Mouse (Mus musculus): ENCODE data around the gene Gm10964. TPM values are rescaled to one million over a fixed set of nuclear protein-coding genes. Genes with fewer than 3 reads are reported as not detected.
A peak's percentile ranks its signal among the peaks of the same experiment; 100 is the strongest.

Gene Gm10964
- total RNA-seq, 2 experiments from 2014 or later: not detected

- intact Hi-C loops (cut with DNase I): loop anchor here (10.0 kb wide), 1 partner anchor 549 kb away; no protein-coding TSS in a partner anchor
- no peak for DNase-seq
Measured at GRCm38 (mm10) chr3:103733799-103734695, 5.1 kb upstream of the Gm10964 start.

DNA sequence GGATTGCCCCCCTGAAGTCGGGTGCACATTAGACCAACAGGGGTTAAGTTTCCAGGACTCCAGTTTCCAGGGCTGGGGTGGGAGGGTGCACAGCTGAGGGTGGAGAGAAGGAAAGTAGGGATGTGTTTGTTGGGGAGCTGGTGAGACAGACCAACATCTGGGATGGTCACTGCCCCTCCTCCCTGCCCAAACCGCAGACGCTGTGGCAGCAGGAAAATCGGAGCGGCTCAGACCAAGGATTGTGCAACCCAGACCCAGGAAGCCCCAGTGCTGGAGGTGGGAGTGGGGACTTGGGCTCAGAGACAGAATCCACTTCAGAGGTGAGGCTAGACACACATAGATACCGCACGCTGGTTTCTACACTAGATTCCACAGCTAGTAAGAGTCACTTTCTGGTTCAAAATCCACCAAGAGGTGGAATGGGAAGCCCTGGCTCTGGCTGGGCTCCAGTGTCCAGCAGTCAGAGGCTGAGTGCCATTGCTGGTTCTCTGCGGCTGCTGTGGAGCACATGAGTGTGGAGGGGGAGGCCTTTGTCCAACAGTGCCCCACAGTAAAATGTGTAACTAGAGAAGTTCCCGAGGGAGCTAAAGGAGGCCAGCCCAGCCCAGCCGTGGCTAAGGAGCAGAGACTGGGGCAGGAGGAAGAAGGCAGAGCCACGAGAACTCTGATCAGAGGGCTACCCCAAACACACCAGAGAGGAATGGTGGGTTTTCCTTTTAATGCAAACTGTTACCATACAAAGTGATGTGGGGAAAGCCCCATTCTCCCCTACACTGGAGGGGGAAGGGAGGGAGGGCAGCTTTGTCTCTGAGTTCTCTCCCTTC is 4.3 kb upstream of the Gm10964 start:
- intact Hi-C loops (cut with DNase I): loop anchor here (5.0 to 10.0 kb wide), 3 partner anchors 158 to 550 kb away; partner anchors contain the start of gene Syt6
- DNase-seq: no peak

- intact Hi-C loops (cut with DNase I): loop anchor here (5.0 to 10.0 kb wide), 3 partner anchors 159 to 551 kb away; partner anchors contain the start of gene Syt6
- no peak for DNase-seq
Measured at GRCm38 (mm10) chr3:103735776-103736600, 3.2 kb upstream of the Gm10964 start.

DNA sequence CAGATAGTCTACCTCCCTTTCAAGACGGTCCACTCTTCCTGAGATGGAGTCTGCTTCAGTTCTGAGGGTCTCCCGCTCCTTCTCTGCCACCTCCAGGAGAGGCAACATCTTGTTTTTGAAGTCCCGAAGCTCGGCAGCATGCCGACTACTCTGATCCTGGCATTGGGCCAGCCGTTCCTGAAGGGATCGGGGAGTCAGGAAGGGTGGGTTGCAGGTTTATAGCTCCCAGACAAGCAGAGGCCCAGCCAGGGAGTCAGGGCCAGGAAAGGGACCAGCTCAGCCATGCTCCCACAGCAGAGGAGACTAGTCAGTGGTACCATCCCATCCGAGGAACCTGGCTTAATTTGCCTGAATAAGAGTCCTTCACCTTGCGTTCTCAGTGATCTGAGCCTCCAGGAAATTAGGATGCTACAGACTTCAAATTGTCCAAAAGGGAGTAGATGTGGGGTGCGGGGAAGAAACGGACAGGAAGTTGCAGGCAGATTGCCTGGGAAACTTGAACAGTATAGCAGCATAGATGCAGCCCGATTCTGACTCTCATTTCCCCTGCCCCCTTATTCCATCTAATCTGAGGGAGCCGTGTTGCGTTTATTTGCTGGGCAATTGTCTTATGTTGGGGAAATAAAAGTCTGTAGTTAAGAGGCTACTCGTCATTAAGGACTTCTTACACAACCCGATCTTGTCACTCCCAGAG is 2.0 kb upstream of the Gm10964 start:
- intact Hi-C loops (cut with DNase I): loop anchor here (5.0 to 10.0 kb wide), 3 partner anchors 160 to 552 kb away; partner anchors contain the start of gene Syt6
- peak; percentile 68 for DNase-seq

DNA sequence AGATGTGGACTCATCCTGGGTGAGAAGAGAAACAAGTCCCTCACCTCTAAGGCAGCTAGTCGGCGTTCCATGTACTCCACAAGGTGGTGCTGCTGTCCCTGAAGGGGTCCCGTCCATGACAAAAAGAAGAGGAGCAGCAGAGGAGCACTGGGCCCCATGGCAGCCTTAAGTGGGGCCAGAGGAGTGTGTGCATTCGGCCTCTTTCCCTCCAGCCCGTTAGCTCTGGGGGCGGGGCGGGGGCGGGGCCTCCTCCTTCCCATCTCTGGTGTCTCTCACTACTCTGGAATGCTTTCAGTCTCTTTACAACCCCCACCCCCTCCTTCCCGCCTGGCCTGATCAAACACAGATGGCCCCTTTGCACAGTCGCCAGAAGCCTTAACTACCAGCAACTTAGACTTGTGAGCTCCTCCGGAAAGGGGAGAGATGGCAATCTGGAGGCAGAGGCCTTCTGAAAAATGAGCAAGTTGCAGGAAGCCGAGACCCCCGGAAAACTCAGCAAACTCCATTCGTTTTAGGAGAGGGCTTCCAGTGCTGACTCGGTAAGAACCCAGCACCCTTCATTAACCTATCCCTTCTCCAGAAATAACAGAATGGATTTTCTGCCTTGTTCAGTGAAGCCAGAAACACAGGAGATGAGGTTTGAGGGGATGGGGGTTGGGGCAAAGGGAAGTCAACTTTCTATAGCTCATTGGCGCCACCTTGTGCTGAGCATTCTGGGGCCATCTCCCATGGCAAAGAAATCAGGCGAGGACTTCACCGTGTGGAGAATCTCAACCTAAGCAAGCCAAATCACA is 1.2 kb upstream of the Gm10964 start, which contains the start of gene Olfml3:
Gene Olfml3 (minus strand): TSS at position 224 of the 794 bp plus-strand sequence.
- intact Hi-C loops (cut with DNase I): loop anchor here (5.0 to 10.0 kb wide), 3 partner anchors 161 to 553 kb away; partner anchors contain the start of gene Syt6
- DNase-seq: peak; percentile 94

- intact Hi-C loops (cut with DNase I): no loop called here
- no peak for DNase-seq
Measured at GRCm38 (mm10) chr3:103740342-103740741, 1.2 kb downstream of the Gm10964 start.

DNA sequence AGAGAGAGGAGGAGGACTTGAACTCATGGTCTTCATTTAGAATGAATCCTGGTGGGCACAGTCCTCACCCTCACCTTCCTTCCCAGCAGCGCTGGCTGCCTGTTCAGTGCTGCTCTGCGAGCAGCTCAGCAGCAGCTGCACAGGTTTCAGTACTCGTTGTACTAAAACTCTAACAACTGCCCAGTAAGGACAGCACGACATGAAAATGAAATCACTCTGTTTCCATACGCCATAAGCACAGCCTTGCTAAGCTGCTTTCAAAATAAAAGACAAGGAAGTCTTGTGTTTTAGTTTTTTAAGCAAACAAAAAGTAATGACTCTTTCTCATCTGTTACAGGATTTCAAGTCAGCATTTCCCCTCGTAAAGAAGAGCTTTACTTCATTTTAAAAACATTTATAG is 4.0 kb downstream of the Gm10964 start:
- DNase-seq: no peak
- intact Hi-C loops (cut with DNase I): no loop called here

GRCm38 (mm10) chr3:103745001-103745770 is 6.0 kb downstream of the Gm10964 start:
- no peak for DNase-seq
- intact Hi-C loops (cut with DNase I): no loop called here

GRCm38 (mm10) chr3:103746711-103747110 is 7.5 kb downstream of the Gm10964 start:
- intact Hi-C loops (cut with DNase I): no loop called here
- DNase-seq: no peak

DNA sequence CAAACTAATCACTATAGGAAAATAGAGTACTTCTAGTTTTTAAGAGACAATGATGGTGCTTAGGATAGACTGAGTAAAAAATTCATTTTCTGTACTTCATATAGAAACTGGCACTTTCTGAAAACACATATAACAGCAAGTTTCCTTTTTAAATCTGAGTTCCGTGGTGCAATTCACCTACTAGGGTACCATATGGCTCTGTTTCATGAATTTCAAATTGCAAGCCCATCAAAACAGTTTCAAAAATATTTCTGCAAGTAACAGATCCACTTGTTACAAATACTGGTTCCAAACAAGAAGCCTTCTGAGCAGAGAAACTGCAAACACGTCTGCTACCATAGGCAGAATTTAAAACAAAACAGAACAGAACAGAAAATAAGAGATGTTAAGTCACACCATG is 12.4 kb downstream of the Gm10964 start:
- intact Hi-C loops (cut with DNase I): no loop called here

DNA sequence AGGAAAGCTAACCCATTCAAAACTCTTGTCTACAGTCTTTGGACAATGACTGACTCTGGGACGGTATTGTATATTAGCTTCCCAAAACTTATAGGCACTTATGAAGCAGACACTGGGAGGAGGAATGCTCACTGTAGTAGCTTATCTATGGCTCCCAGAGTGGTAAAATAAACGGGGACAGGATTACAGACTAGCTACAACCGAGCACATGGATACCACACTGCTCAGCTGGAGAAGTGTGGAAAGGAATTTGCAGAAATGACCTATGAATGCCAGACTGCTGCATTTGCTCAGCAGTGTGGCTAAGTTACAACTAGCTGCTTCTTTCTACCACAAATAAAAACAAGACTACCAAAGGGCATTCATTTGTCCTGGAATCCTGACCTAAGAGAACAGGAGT is 16.2 kb downstream of the Gm10964 start:
- no peak for DNase-seq
- intact Hi-C loops (cut with DNase I): no loop called here

More for the DNA sequence above, 12.4 kb downstream of the Gm10964 start:
- no peak for DNase-seq

- DNase-seq: no peak
- intact Hi-C loops (cut with DNase I): no loop called here
Measured at GRCm38 (mm10) chr3:103756920-103757319, 17.8 kb downstream of the Gm10964 start.

DNA sequence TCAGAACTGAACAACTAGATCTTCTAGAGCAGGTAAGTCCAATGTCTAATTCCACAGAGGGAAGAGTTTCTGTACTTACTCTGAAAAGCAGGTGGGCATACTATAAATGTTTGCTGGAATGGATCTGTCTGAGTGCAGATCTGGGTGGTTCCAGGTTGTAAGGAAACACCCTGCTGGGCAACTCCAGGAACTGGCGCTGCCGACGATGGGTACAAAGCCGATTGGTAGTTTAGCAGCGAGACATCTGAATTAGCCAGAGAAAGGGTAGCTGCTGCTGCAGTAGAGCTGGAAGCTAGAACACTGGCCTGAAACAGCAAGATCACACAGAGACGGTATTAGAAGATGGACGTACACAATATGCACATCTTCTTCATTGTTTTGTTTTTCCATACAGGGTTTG is 19.3 kb downstream of the Gm10964 start:
- DNase-seq: no peak
- intact Hi-C loops (cut with DNase I): no loop called here

DNA sequence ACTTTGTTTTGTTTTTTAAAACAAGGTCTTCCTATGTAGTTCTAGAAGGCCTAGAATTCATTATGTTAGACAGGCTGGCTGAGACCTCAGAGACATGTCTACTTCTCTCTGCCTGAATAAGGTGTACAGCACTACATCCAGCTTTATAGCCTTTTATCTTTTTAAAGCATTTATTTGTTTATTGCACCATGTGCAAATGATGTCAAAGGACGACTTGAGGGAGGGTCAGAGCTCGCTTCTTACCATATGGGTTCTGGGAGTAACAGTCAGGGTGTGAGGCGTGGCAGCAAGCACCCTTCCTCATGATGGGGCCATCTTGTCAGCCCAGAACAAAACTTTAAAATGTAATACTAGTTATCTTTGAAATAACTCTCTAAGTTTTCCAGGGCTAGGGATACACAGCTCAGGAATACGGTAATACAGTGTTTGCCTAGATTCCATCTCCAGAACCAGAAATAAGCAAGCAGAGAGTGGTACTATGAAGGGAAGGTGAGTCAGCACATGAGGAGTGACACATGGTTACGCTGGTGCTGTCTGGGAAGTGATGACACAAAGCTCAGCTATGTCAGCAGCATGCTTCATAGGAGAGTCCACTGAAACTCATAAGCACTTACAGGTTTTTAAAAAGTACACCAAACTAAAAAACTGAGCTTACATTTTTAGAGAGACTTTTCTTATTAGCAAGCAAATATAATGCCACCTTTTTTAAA is 20.2 kb downstream of the Gm10964 start:
- DNase-seq: no peak

GRCm38 (mm10) chr3:103766789-103767188 is 27.6 kb downstream of the Gm10964 start:
- intact Hi-C loops (cut with DNase I): no loop called here
- no peak for DNase-seq

More for the DNA sequence above, 20.2 kb downstream of the Gm10964 start:
- intact Hi-C loops (cut with DNase I): no loop called here

DNA sequence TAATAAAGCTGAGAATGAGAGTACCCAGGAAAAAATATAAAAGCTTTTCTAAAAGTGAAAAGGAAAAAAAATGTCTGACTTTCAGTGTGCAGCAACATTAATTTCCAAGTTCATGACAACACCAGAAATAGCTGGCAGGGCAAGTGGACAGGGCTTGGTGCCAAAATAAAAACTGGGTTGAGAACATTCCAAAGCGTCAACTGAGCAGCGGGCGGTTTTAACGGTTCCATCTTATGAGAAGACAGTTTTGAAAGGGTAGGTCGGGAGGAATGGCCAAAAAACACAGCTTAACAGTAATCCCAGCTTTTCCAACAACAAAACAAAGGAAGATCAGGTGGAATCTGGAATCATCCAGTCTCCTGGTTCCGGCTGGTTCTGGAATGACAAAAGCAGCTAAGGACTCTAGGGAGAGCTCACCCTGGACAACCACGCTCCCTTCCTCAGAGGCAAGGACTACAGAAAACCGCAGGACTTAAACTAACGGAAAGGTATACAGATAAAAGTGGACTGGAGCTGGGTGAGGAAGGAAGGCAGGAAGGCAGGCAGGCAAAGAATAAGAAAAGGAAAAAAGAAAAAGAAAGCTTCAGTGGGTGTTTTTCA is 32.5 kb downstream of the Gm10964 start:
- intact Hi-C loops (cut with DNase I): no loop called here
- peak; percentile 44 for DNase-seq

- no peak for DNase-seq
- intact Hi-C loops (cut with DNase I): no loop called here
Measured at GRCm38 (mm10) chr3:103772846-103773245, 33.7 kb downstream of the Gm10964 start.

Data from left cerebral cortex, postnatal 4 days (tissue).